Comparison of ENCODE assay signal across 20 mouse cellular contexts in genomic region chr3:123285649-123286048, GRCm38 (mm10).
"Had no signal": no experiment of that assay in that cellular context is flagged by ENCODE, and none has a peak within 500 bp of the region (broad histone marks: within the 10 kb centered on the region; RNA-seq: fewer than 3 reads in every experiment).

No protein-coding gene starts in this region.

- ATAC-seq: intestine, postnatal 0 days; liver, embryonic 12.5 days; lung, postnatal 0 days; midbrain, embryonic 15.5 days had no signal

- H3K36me3 ChIP-seq: midbrain, embryonic 12.5 days; midbrain, embryonic 15.5 days; neural tube, embryonic 13.5 days had no signal

- H3K4me3 ChIP-seq: layer of hippocampus, adult 2 months; liver, embryonic 12.5 days; liver, embryonic 15.5 days; midbrain, embryonic 12.5 days; midbrain, embryonic 15.5 days; neural tube, embryonic 13.5 days had no signal

- H3K9ac ChIP-seq: liver, embryonic 12.5 days; liver, embryonic 15.5 days; midbrain, embryonic 12.5 days; midbrain, embryonic 15.5 days; neural tube, embryonic 13.5 days had no signal

- DNase-seq: kidney, adult 2 months; kidney, postnatal 25 days; layer of hippocampus, adult 9-11 months; liver; lung, adult 18-20 months; lung, postnatal 36 days; retina, postnatal 1 day; right cerebral cortex, postnatal 25 days; thymus, adult 2 months; thymus, postnatal 14 days; thymus, postnatal 4 days had no signal

- H3K4me2 ChIP-seq: liver, embryonic 12.5 days; liver, embryonic 15.5 days; midbrain, embryonic 12.5 days; midbrain, embryonic 15.5 days; neural tube, embryonic 13.5 days had no signal

- H3K27ac ChIP-seq: kidney, postnatal 0 days; layer of hippocampus, adult 2 months; liver, embryonic 12.5 days; liver, embryonic 15.5 days; midbrain, embryonic 12.5 days; midbrain, embryonic 15.5 days; neural tube, embryonic 13.5 days had no signal

- H3K27me3 ChIP-seq: liver, embryonic 12.5 days; liver, embryonic 15.5 days; midbrain, embryonic 12.5 days; midbrain, embryonic 15.5 days; neural tube, embryonic 13.5 days had no signal

- H3K9me3 ChIP-seq: liver, embryonic 12.5 days; liver, embryonic 15.5 days; midbrain, embryonic 12.5 days; midbrain, embryonic 15.5 days; neural tube, embryonic 13.5 days had no signal

- H3K4me1 ChIP-seq: liver, embryonic 12.5 days; midbrain, embryonic 12.5 days; midbrain, embryonic 15.5 days; neural tube, embryonic 13.5 days had no signal
